Comparison of ENCODE assay signal across 20 mouse cellular contexts in genomic region chr1:60610631-60611030, GRCm38 (mm10). TPM values are rescaled to one million over a fixed set of nuclear protein-coding genes. Genes with fewer than 3 reads are reported as not detected.
DNase-seq lines count a peak whose midpoint lies in the region; ATAC-seq and TF ChIP-seq lines count a peak whose summit lies in the region.
"Had no signal": no experiment of that assay in that cellular context is flagged by ENCODE, and none has a peak within 500 bp of the region (broad histone marks: within the 10 kb centered on the region; RNA-seq: fewer than 3 reads in every experiment).

No protein-coding gene starts in this region.

- intact Hi-C loops in heart, adult 2 months (cut with DNase I) = loop anchor here (5.0 kb wide), 3 partner anchors 42 to 202 kb away; partner anchors contain the start of gene Cd28

- WGBS in heart, adult 2 months = 44% methylated on average over 4 of the region's 4 CpGs
- whole genome bisulfite sequencing in liver, adult 2 months = 91% methylated on average over 4 of the region's 4 CpGs
- WGBS in liver, embryonic 12.5 days (ENCODE audit: insufficient replicate concordance) = 58% methylated on average over 4 of the region's 4 CpGs
- WGBS in heart, embryonic 16.5 days = 37% methylated on average over 4 of the region's 4 CpGs

- peak overlapping the region; percentile 81 for H3K27ac ChIP-seq in heart, adult 2 months
- peak overlapping the region; percentile 39; the same call in 1 of the 2 replicates for H3K27ac ChIP-seq in liver, adult 2 months (replicated peaks; ENCODE audit: insufficient read depth, low read depth, low read length)
- no peak overlapping the region for H3K27ac ChIP-seq in liver, embryonic 12.5 days
- H3K27ac ChIP-seq in heart, embryonic 16.5 days (ENCODE audit: low read length) = peak overlapping the region; percentile 75
- H3K27ac ChIP-seq: embryonic facial prominence, embryonic 13.5 days; forebrain, embryonic 12.5 days; hindbrain, embryonic 12.5 days had no signal

- no peak for TF ChIP-seq CTCF in heart, adult 2 months (IDR thresholded peaks at IDR 0.05)
- TF ChIP-seq CTCF in liver, adult 2 months (IDR thresholded peaks at IDR 0.05; ENCODE audit: low read depth, low read length) = no peak

- H3K27me3 ChIP-seq in heart, adult 2 months (ENCODE audit: control insufficient read depth, insufficient read depth, low read length) = no peaks in the 10 kb centered on the region
- H3K27me3 ChIP-seq in liver, adult 2 months (ENCODE audit: control insufficient read depth, insufficient read depth, low read length) = no peaks in the 10 kb centered on the region
- no peaks in the 10 kb centered on the region for H3K27me3 ChIP-seq in liver, embryonic 12.5 days (replicated peaks)
- H3K27me3 ChIP-seq in heart, embryonic 16.5 days (ENCODE audit: control insufficient read depth, insufficient read depth, low read length) = no peaks in the 10 kb centered on the region
- H3K27me3 ChIP-seq: embryonic facial prominence, embryonic 13.5 days; forebrain, embryonic 12.5 days; hindbrain, embryonic 12.5 days had no signal

- H3K9me3 ChIP-seq in liver, embryonic 12.5 days (replicated peaks) = no peaks in the 10 kb centered on the region
- H3K9me3 ChIP-seq in heart, embryonic 16.5 days (replicated peaks; ENCODE audit: control insufficient read depth, low read length) = no peaks in the 10 kb centered on the region
- H3K9me3 ChIP-seq: embryonic facial prominence, embryonic 13.5 days; forebrain, embryonic 12.5 days; hindbrain, embryonic 12.5 days had no signal

- 0 out of 2 replicates have a peak, but pooled peaks have one; percentile 13 for TF ChIP-seq EP300 in heart, adult 2 months (IDR thresholded peaks at IDR 0.05; ENCODE audit: insufficient read depth, low read depth, low read length)

- no peak overlapping the region for H3K9ac ChIP-seq in heart, adult 2 months (ENCODE audit: low read depth, low read length)
- H3K9ac ChIP-seq in liver, adult 2 months (ENCODE audit: low read depth, low read length) = no peak overlapping the region
- H3K9ac ChIP-seq in liver, embryonic 12.5 days = no peak overlapping the region
- H3K9ac ChIP-seq in heart, embryonic 16.5 days (ENCODE audit: low read length) = no peak overlapping the region; the same call in 1 of the 2 replicates
- H3K9ac ChIP-seq: embryonic facial prominence, embryonic 13.5 days; forebrain, embryonic 12.5 days; hindbrain, embryonic 12.5 days had no signal

- DNase-seq in heart, adult 2 months = no peak
- no peak for DNase-seq in heart, postnatal 4 days
- no peak for DNase-seq in liver, adult 2 months (ENCODE audit: extremely low read depth, low read depth, low spot score)
- no peak for DNase-seq in frontal cortex, postnatal 25 days (ENCODE audit: low spot score in 2 of 2)
- DNase-seq: adrenal gland, adult 2 months; adrenal gland, postnatal 25 days; cerebellum, adult 18-20 months; cerebellum, adult 9-11 months; cerebellum, postnatal 36 days; gastrocnemius, postnatal 36 days; kidney, adult 8-10 months had no signal

- no peak for TF ChIP-seq POLR2A in heart, adult 2 months (IDR thresholded peaks at IDR 0.05; ENCODE audit: insufficient read depth, low read depth, low read length)
- TF ChIP-seq POLR2A in liver, adult 2 months (IDR thresholded peaks at IDR 0.05; ENCODE audit: extremely low read depth, insufficient read depth, low read length) = no peak

- ATAC-seq in liver, embryonic 12.5 days = no peak
- ATAC-seq in heart, embryonic 16.5 days (replicated peaks; ENCODE audit: extremely low read depth, insufficient read depth, low FRiP score) = 0 out of 2 replicates have a peak, but pooled peaks have one; percentile 9
- ATAC-seq: forebrain, embryonic 16.5 days; hindbrain, embryonic 16.5 days; inflammation-experienced regulatory T-cells, adult 6 months; intestine, postnatal 0 days had no signal

- peaks cover 12% of the 10 kb centered on the region for H3K4me1 ChIP-seq in heart, adult 2 months (ENCODE audit: control insufficient read depth, insufficient read depth, low read length)
- H3K4me1 ChIP-seq in liver, adult 2 months (ENCODE audit: control insufficient read depth, insufficient read depth, low read length) = peaks cover 11% of the 10 kb centered on the region
- H3K4me1 ChIP-seq in liver, embryonic 12.5 days = no peaks in the 10 kb centered on the region
- H3K4me1 ChIP-seq in heart, embryonic 16.5 days (ENCODE audit: control insufficient read depth, insufficient read depth, low read length) = peaks cover 22% of the 10 kb centered on the region
- H3K4me1 ChIP-seq: forebrain, embryonic 12.5 days; hindbrain, embryonic 12.5 days had no signal

- H3K4me2 ChIP-seq in liver, embryonic 12.5 days = no peak overlapping the region
- H3K4me2 ChIP-seq in heart, embryonic 16.5 days (ENCODE audit: low read depth, low read length) = no peak overlapping the region
- H3K4me2 ChIP-seq: embryonic facial prominence, embryonic 13.5 days; forebrain, embryonic 12.5 days; hindbrain, embryonic 12.5 days had no signal

- peaks cover 15% of the 10 kb centered on the region for H3K36me3 ChIP-seq in heart, adult 2 months (ENCODE audit: control insufficient read depth, insufficient read depth, low read length)
- no peaks in the 10 kb centered on the region for H3K36me3 ChIP-seq in liver, adult 2 months (ENCODE audit: control insufficient read depth, insufficient read depth, low read length)
- H3K36me3 ChIP-seq in liver, embryonic 12.5 days = no peaks in the 10 kb centered on the region
- H3K36me3 ChIP-seq in heart, embryonic 16.5 days (ENCODE audit: control insufficient read depth, insufficient read depth) = no peaks in the 10 kb centered on the region
- H3K36me3 ChIP-seq: embryonic facial prominence, embryonic 13.5 days; forebrain, embryonic 12.5 days; hindbrain, embryonic 12.5 days had no signal

- no peaks in the 10 kb centered on the region for H3K79me2 ChIP-seq in heart, adult 2 months (replicated peaks; ENCODE audit: control insufficient read depth, insufficient read depth, low read length)
- no peaks in the 10 kb centered on the region for H3K79me2 ChIP-seq in liver, adult 2 months (ENCODE audit: control insufficient read depth, insufficient read depth, low read length)

- H3K4me3 ChIP-seq in heart, adult 2 months = no peak overlapping the region
- no peak overlapping the region for H3K4me3 ChIP-seq in liver, adult 2 months (ENCODE audit: insufficient read depth, low read depth, low read length)
- H3K4me3 ChIP-seq in liver, embryonic 12.5 days = no peak overlapping the region
- no peak overlapping the region for H3K4me3 ChIP-seq in heart, embryonic 16.5 days (ENCODE audit: low read length)
- H3K4me3 ChIP-seq: embryonic facial prominence, embryonic 13.5 days; forebrain, embryonic 12.5 days; hindbrain, embryonic 12.5 days had no signal

RNA-seq across cellular contexts. Expression of gene Raph1, which starts 43.7 kb away (rescaled TPM):
- total RNA-seq in heart, adult 2 months (2021) = 100 to 1,000 TPM; 111 to 152 TPM
- 17.1 and 27.3 TPM in 2 replicates for polyA plus RNA-seq in heart, adult 2 months (2012; rRNA removed)
- total RNA-seq in heart, postnatal 4 days (2021) = 100 to 1,000 TPM; 147 to 153 TPM
- 72.6 and 86.1 TPM in 2 replicates for total RNA-seq in liver, adult 2 months (2014; rRNA removed)
- polyA plus RNA-seq in liver, adult 2 months (2012; rRNA removed) = 13.9 and 18.5 TPM in 2 replicates
- polyA plus RNA-seq in liver, embryonic 12.5 days (2016; fragmentation: Nextera tagmentation; extraction: Ambion mirVana) = 50.7 and 51.3 TPM in 2 replicates
- 51.4 and 54.2 TPM in 2 replicates for polyA plus RNA-seq in heart, embryonic 16.5 days (2015; fragmentation: Nextera tagmentation; extraction: Ambion mirVana)
